Mouse (Mus musculus): ENCODE results near the gene Gm10570.

GRCm38 (mm10) chr4:130325446-130325845 lies 17.0 kb upstream of the Gm10570 start:
- TF ChIP-seq CTCF (IDR thresholded peaks at IDR 0.05; ENCODE audit: low read depth) (no peak), EP300 (IDR thresholded peaks at IDR 0.05; ENCODE audit: low read depth) (no peak)

All from heart, postnatal 0 days (tissue).